Mouse (Mus musculus) erythroblast, adult 5-6 weeks (primary cell): Measurements from ENCODE around the gene Rars2. TPM values are rescaled to one million over a fixed set of nuclear protein-coding genes. Genes with fewer than 3 reads are reported as not detected.
"Not testable (repeated sequence)": the region's sequence is repeated elsewhere in the genome, so short reads cannot be mapped to it uniquely, and the experiment has no call there.

ENCODE experiments used
- ATAC-seq: replicated peaks from 2 replicates; pipeline ENCODE4 v1.8.0; 2016; ENCODE audit warnings: moderate number of reproducible peaks, mild to moderate bottlenecking, moderate TSS enrichment, inconsistent platforms; ENCODE audit not compliant: poor library complexity, low FRiP score, severe bottlenecking
- total RNA-seq, 2 experiments: library from RNA; stranded (forward) in 1 of 2; stranded (reverse) in 1 of 2; fragments of 150-400 nt in 1 of 2; fragments of 200-764, 138-1000 nt in 1 of 2; gene quantifications; 2 replicates each; pipeline versions ENCODE4 v1.2.3 to v1.2.4; 2015 to 2017; ENCODE audit warnings: low replicate concordance in 2 of 2

The Rars2 gene
- 9.2 and 10.0 TPM in 2 replicates for total RNA-seq (2015; ENCODE audit: low replicate concordance)
- total RNA-seq (2017; ENCODE audit: low replicate concordance) = 5.4 and 7.3 TPM in 2 replicates

- peak; percentile 100 for ATAC-seq
These were observed at the start of gene Rars2, which contains the start of gene Orc3 for GRCm38 (mm10) chr4:34614630-34615094. TSS of gene Rars2 (plus strand) at chr4:34614957. TSS of gene Orc3 (minus strand) at chr4:34614944.

- no peak for ATAC-seq
These were observed 48.5 kb upstream of the Rars2 start for GRCm38 (mm10) chr4:34566226-34566625.

- ATAC-seq = no peak
These were observed 41.9 kb upstream of the Rars2 start for GRCm38 (mm10) chr4:34572876-34573275.

GRCm38 (mm10) chr4:34577028-34577427 is 37.7 kb upstream of the Rars2 start:
- ATAC-seq = no peak

- ATAC-seq = no peak
These were observed 35.5 kb upstream of the Rars2 start for GRCm38 (mm10) chr4:34579215-34579614.

- ATAC-seq = not testable (repeated sequence)
These were observed 33.3 kb upstream of the Rars2 start for GRCm38 (mm10) chr4:34581489-34581888.

GRCm38 (mm10) chr4:34581990-34582389 is 32.8 kb upstream of the Rars2 start:
- no peak for ATAC-seq

GRCm38 (mm10) chr4:34582476-34582875 is 32.3 kb upstream of the Rars2 start:
- no peak for ATAC-seq

GRCm38 (mm10) chr4:34583427-34583826 is 31.3 kb upstream of the Rars2 start:
- no peak for ATAC-seq

GRCm38 (mm10) chr4:34584871-34585607 is 29.7 kb upstream of the Rars2 start:
- ATAC-seq = no peak

GRCm38 (mm10) chr4:34603123-34603522 is 11.6 kb upstream of the Rars2 start:
- ATAC-seq = no peak

- no peak for ATAC-seq
These were observed 8.1 kb upstream of the Rars2 start for GRCm38 (mm10) chr4:34606658-34607057.

GRCm38 (mm10) chr4:34613571-34614145 is 1.1 kb upstream of the Rars2 start:
- no peak for ATAC-seq

- ATAC-seq = no peak
These were observed 546 bp downstream of the Rars2 start for GRCm38 (mm10) chr4:34615303-34615702.

- no peak for ATAC-seq
These were observed 1.4 kb downstream of the Rars2 start for GRCm38 (mm10) chr4:34616146-34616545.

- no peak for ATAC-seq
These were observed 10.8 kb downstream of the Rars2 start for GRCm38 (mm10) chr4:34625556-34625955.

GRCm38 (mm10) chr4:34626401-34626800 is 11.6 kb downstream of the Rars2 start:
- no peak for ATAC-seq

GRCm38 (mm10) chr4:34629956-34630355 is 15.2 kb downstream of the Rars2 start:
- no peak for ATAC-seq

GRCm38 (mm10) chr4:34634129-34634528 is 19.4 kb downstream of the Rars2 start:
- no peak for ATAC-seq

GRCm38 (mm10) chr4:34636036-34636435 is 21.3 kb downstream of the Rars2 start:
- no peak for ATAC-seq

GRCm38 (mm10) chr4:34637386-34637785 is 22.6 kb downstream of the Rars2 start:
- no peak for ATAC-seq
